Comparison of ENCODE assay signal across 10 mouse cellular contexts in the genomic region with DNA sequence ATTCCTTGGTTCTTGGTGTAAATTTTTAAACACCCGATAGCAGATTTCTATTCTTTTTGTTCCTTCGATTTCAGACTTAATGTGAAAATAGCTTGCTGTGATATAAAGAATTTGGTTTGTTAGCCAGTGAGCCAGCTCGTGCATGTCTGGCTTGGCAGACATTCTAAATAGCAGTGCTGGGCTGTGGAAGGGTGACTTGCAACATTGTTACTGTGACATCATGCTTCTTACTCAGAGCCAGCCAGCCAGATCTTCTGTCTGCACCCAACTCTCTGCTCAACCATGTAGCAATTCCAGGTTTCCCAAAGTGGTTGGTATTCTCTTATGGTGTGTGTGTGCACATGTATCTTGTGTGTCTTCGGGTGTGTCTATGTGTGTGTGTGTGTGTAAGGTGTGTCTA.
DNase-seq lines count a peak whose midpoint lies in the region; ATAC-seq lines count a peak whose summit lies in the region.
"Had no signal": no experiment of that assay in that cellular context is flagged by ENCODE, and none has a peak within 500 bp of the region (broad histone marks: within the 10 kb centered on the region; RNA-seq: fewer than 3 reads in every experiment).

No protein-coding gene starts in this region.

- DNase-seq in hindbrain, embryonic 10.5 days (ENCODE audit: low spot score): no peak
- peak; percentile 31 for DNase-seq in 3134 (ENCODE audit: extremely low read depth, insufficient read length, low spot score)
- peak; percentile 38 for DNase-seq in adrenal gland, adult 8-10 months
- DNase-seq in heart, postnatal 36 days: peak; percentile 11 to 46
- DNase-seq in cerebellum, adult 11 months: no peak
- DNase-seq in spleen, postnatal 10 days (ENCODE audit: low spot score in 2 of 2): no peak

- 81% methylated on average over 4 of the region's 4 CpGs for WGBS in hindbrain, embryonic 13.5 days
- WGBS in hindbrain, embryonic 10.5 days: 89% methylated on average over 4 of the region's 4 CpGs
- 63% methylated on average over 4 of the region's 4 CpGs for WGBS in intestine, embryonic 16.5 days

- intact Hi-C loops in heart, postnatal 36 days (cut with DNase I): no loop called here

- peak; percentile 54; the same call in 1 of the 2 replicates for ATAC-seq in hindbrain, embryonic 13.5 days (ENCODE audit: low FRiP score)
- no peak; the same call in 1 of the 2 replicates for ATAC-seq in intestine, embryonic 16.5 days
- ATAC-seq: intestine, embryonic 15.5 days had no signal

- no peak overlapping the region for H3K4me3 ChIP-seq in hindbrain, embryonic 13.5 days
- H3K4me3 ChIP-seq in hindbrain, embryonic 10.5 days: no peak overlapping the region
- no peak overlapping the region for H3K4me3 ChIP-seq in intestine, embryonic 16.5 days (ENCODE audit: low read length)
- H3K4me3 ChIP-seq: intestine, embryonic 15.5 days; megakaryocyte, embryonic 14.5 days had no signal

- H3K36me3 ChIP-seq in hindbrain, embryonic 13.5 days: no peaks in the 10 kb centered on the region
- H3K36me3 ChIP-seq in hindbrain, embryonic 10.5 days: no peaks in the 10 kb centered on the region
- no peaks in the 10 kb centered on the region for H3K36me3 ChIP-seq in intestine, embryonic 16.5 days (ENCODE audit: control insufficient read depth, insufficient read depth, low read length)
- H3K36me3 ChIP-seq: intestine, embryonic 15.5 days had no signal

- H3K4me2 ChIP-seq in hindbrain, embryonic 13.5 days: no peak overlapping the region
- H3K4me2 ChIP-seq in intestine, embryonic 16.5 days (ENCODE audit: low read depth, low read length): no peak overlapping the region
- H3K4me2 ChIP-seq: intestine, embryonic 15.5 days had no signal

- peaks cover 33% of the 10 kb centered on the region for H3K4me1 ChIP-seq in hindbrain, embryonic 13.5 days (replicated peaks)
- H3K4me1 ChIP-seq in hindbrain, embryonic 10.5 days (replicated peaks): peaks cover 21% of the 10 kb centered on the region
- peaks cover 18% of the 10 kb centered on the region for H3K4me1 ChIP-seq in intestine, embryonic 16.5 days (ENCODE audit: control insufficient read depth, insufficient read depth, low read length)
- H3K4me1 ChIP-seq: megakaryocyte, embryonic 14.5 days had no signal

- H3K9me3 ChIP-seq in hindbrain, embryonic 13.5 days: no peaks in the 10 kb centered on the region
- no peaks in the 10 kb centered on the region for H3K9me3 ChIP-seq in hindbrain, embryonic 10.5 days
- no peaks in the 10 kb centered on the region for H3K9me3 ChIP-seq in intestine, embryonic 16.5 days (ENCODE audit: control insufficient read depth, low read length)
- H3K9me3 ChIP-seq: intestine, embryonic 15.5 days had no signal

- no peak overlapping the region; the same call in 1 of the 2 replicates for H3K27ac ChIP-seq in hindbrain, embryonic 13.5 days
- H3K27ac ChIP-seq in hindbrain, embryonic 10.5 days: no peak overlapping the region
- no peak overlapping the region for H3K27ac ChIP-seq in intestine, embryonic 16.5 days (ENCODE audit: low read length)
- H3K27ac ChIP-seq: intestine, embryonic 15.5 days had no signal

- no peak overlapping the region for H3K9ac ChIP-seq in hindbrain, embryonic 13.5 days
- H3K9ac ChIP-seq in intestine, embryonic 16.5 days (ENCODE audit: low read depth, low read length): no peak overlapping the region
- H3K9ac ChIP-seq: intestine, embryonic 15.5 days had no signal

- no peaks in the 10 kb centered on the region for H3K27me3 ChIP-seq in hindbrain, embryonic 13.5 days
- no peaks in the 10 kb centered on the region for H3K27me3 ChIP-seq in hindbrain, embryonic 10.5 days (ENCODE audit: insufficient read depth, poor library complexity, severe bottlenecking)
- H3K27me3 ChIP-seq in intestine, embryonic 16.5 days (replicated peaks; ENCODE audit: control insufficient read depth, insufficient read depth, low read length): no peaks in the 10 kb centered on the region
- H3K27me3 ChIP-seq: intestine, embryonic 15.5 days; megakaryocyte, embryonic 14.5 days had no signal

Comparison
In these comparisons a context has a peak if more than half of its experiments do, and no peak if none do; other contexts are left out.
1. DNase-seq: peak in 3134 (single experiment), adrenal gland, adult 8-10 months (single experiment) and heart, postnatal 36 days (2 of 2); none in hindbrain, embryonic 10.5 days (single experiment), cerebellum, adult 11 months (single experiment) and spleen, postnatal 10 days (0 of 2).